Mouse (Mus musculus): ENCODE measurements at regions not wholly inside any gene's neighbourhood (a gene's known extent, or its start where the extent isn't known, plus 50 kb on each side); places are given as distances from the start of the nearest gene placed in this dataset.

DNA sequence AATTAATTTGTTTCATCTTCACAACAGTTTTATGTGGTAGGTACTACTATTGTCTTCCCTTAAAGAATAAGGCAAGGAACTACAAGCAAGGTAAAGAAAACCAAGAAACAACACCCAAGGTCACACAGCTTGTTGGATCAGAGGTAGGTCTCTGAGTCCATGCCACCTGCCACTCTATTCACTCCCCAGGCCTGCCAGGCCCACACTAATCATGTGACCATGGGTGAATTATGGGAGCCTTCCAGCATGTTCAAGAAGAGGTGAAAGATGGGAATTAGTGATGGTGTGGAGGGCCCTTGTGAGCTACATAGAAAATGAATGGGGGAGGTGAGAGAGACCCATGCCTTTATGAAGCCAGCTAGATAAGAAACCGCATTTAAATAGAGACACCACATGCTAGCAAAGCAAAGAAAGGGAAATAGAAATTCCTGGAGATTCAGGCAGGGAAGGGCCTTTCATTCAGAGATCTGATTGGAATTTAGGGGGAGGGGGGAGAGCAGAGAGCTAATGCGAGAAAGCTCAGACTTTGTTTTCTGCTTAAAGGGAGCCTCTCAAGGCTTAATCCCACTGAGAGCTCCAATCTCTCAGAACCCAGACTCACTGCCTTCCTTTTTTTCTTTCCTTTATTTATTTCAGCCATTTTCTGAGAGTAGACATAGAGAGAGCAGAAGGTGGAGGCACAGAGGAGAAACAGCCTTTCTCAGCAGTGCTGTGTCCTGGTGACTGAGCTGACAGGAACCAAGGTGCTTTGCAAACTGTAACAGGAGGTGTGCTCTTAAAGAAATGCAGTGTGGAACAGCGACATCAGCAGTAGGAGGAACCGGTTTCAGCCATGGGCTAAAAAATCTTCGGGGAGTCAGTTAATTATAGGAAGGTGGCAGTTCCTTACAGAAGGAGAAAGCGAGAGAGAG, 160.0 kb downstream of the Spata19 start:
- CTCF ChIA-PET, result no interaction called here

DNA sequence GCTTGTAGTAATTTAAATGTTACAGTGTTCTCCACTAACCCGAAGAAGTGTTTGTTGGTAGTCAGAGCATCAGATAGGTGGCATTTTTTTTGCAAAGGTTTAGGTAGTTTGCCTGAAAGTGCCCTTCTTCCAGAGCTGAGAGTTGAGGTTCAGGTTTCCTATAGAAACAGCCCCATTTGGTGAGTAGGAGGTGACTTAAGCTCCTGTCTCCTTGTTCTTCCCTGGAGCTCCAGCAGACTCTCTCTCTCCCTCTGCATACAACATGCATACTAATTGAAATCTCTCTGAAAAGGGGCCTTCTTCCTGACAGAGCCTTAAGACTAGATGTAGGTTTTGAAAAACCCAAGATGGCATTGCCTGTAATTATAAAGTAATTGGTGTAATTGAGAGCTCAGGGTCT, 161.3 kb downstream of the Spata19 start:
- CTCF ChIA-PET, result no interaction called here

DNA sequence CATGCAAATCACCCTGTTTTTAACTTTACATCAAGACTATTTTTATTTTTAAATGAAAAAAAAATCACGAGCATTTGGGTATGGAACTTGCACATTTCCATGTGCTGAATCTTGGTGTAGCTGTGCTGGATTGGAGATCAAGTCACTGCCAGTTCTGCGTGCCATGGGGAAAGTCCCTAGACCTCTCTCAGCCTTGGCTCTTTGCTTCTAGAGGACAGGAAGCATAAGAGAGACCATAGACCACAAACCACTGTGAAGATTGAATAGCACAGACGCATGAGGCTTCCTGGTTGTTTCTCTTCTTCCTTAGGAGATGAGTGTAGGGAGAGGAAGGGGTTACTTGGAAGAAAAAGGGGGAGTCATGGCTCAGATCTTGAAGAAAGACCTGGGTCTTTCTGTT, 161.7 kb downstream of the Spata19 start:
- CTCF ChIA-PET, result no interaction called here

DNA sequence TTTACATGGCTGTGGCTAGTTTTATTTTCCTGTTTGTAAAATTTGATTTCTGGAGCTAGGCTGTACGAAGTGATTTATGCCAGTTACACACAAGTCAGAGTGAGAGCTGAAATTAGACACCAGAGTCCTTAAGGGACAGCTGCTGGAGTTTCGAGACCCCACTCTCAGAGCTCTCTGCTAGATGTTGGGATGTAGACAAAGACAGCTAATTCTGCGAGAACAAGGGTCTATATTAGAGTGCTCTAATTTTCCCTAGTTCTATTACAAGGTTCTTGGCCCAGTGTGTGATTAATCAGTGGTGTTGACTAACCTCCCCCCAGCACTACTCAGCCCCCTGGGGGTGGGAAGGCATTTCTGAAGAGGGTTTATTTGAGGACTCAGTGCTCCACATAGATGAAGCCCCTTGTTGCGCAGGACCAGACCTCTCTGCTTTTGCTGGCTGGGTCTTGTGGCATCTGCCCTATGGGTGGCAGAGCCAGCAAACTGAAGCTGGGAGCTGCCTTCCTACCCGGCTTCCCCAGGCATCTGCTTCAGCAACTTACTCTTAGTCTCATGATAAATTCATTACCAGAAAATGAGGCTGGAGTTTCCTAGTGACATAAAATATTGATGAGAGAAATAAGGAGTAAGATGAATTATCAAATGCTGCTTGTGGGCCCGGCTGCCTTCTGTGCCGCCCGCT, 171.9 kb downstream of the Spata19 start:
- CTCF ChIA-PET, result no interaction called here

DNA sequence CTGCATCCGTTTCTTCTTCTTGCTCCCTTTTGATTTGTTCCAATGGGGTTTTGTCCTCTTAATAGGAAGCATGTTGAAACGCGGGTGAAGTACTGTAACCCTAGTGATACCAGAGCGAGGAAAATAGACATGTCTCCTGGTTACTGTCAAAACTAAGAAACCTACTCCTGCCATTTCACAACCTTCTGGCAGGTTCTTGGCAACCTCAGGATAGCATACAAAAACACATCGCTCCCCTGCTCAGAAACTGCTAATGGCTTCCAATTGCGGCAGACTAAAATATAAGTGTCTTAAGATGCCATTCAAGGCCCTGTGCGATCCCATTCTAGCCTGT, 172.4 kb downstream of the Spata19 start:
- CTCF ChIA-PET, result no interaction called here

DNA sequence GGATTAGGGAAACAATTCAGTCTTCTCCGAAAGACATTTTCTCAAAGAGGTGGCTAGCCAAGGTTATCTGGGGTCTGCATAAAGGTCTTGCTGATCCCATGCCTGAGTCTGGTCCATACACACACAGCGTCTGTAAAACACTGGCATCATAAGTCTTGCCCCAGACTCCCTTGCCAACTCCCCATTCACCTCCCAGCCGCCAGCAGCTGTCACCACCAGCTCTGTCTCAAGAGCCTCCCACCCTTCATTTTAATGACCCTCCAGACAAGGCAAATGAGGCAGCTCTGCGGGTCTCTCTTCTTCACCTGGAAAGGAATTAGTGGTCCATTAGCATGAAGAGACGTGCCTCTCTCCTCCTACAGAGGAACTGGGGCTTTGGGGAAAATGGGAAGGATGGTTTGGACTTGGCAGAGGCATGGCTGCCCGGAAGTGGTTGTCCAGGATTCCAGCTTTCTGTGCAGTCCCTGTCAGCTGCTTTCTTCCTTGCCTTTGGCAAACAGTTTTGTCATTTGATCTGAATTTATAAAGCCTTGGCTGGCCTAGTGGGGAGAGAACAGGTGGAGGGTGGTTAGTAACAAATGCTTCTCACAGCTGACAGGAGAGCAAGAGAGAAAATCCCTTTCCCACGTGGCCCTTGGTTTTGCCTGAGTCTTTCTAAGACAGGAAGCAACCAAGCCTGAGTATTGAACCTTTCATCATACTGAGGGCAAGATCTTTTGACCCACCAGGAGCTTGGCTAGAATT, 173.3 kb upstream of the Opcml start:
- CTCF ChIA-PET, result no interaction called here

DNA sequence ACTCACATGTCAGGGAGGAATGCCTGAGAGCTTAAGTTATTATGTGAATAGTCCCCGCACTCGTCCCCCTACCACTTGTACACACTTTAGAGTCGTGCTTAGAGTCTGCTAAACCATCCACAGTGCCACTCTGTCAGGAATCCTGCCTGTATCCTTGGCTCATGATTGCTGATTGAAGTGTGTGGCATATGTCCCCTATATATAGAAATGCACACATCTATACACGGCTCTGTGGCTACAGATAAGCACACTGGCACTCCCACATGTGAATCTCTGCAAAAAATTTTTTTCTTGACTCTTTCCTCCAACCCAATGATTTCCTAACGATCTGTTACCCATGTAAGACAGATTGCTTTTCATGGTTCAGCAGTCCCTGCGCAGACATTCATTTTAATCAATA, 155.7 kb upstream of the Opcml start:
- CTCF ChIA-PET, result no interaction called here

DNA sequence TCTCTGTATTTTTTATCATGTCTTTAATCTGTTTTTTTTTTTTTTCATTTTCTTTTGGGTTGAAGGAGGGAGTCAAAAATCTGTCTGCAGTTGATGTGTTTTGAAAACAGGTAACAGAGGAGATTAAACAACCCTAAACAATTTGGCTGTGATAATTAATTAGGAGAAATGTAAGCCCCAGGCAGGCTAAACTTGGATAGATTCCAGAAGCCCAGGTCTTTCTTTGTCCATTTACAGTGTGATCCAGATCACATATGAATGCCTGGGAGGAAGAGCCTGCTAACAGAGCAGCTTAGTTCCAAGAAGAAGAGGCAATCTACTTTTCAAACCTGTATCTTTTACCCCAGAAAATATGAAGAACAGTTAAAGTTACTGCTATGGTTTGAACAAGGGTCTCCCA, 150.0 kb upstream of the Opcml start:
- CTCF ChIA-PET, result no interaction called here

DNA sequence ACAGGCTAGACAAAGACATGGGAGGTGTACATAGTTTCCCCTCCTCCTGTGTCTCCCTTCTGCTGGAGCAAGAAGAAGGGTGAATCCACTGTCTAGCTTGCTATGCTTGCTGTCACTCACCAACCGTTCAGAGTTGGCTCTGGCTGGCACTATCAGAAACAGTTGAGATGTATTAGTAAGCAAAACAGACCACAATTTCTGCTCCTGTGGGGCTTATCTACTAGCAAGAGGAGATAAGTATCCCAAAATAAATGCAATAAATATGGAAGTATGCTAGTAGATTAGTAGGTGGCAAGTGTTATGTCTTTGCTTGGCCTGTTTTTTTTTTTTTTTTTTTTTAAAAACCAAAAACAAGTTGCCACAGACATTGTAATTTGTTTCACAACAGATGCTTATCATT, 147.3 kb upstream of the Opcml start:
- CTCF ChIA-PET, result no interaction called here

DNA sequence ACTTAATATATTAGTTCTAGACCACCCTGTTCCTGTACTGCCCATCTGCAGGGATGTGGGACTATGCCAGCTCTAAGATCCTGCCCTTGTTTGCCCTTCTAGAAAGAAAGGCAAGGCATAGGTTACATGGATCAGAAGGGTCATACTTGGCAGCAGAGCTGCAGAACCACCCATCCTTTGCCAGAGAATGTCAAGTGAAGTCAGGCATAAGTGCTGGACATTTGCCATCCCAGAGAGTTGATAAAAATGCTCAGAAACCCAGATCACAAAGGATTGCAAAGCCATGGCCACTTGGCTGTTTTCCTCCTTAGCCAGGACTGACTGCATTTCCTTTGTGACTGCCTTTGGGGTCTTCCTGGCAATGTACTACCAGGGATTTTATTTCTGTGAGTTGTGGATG, 146.7 kb upstream of the Opcml start:
- CTCF ChIA-PET, result no interaction called here

DNA sequence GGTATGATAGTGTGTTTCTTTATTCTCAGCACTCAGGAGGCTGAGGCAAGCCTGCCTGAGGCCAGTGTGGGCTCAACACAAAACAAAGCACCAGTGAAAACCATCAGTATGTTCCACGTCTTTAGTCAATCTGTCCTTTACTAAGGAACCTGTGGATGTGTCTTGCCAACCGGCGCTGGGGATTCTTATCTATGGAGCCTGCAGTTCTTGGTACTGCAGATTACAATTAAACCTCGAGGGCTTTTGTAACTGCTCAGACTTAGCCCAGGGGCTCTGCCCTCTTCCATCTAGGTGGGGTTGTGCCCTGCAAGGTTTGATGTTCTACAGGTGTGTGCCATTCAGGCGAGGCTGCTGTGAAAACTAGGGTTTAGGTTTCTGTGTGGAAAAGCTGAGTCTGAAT, 145.1 kb upstream of the Opcml start:
- CTCF ChIA-PET, result no interaction called here

DNA sequence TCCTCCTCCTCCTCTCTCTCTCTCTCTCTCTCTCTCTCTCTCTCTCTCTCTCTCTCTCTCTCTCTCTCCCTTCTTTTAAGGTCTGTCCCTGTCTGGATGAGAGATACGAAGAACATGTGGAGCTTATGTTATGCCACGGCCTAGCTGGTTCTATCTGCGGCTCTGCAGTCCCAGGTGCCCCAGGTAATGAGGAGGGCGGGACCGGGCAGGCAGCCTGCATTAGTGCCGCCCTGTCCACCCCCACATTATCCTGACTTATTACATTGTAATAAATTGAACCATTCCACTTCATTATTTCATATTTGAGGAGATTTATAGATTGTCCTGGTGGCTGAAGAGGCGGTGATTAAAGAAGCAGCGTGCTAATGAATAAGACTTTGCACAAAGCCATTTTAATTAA, 144.5 kb upstream of the Opcml start:
- CTCF ChIA-PET, result no interaction called here

DNA sequence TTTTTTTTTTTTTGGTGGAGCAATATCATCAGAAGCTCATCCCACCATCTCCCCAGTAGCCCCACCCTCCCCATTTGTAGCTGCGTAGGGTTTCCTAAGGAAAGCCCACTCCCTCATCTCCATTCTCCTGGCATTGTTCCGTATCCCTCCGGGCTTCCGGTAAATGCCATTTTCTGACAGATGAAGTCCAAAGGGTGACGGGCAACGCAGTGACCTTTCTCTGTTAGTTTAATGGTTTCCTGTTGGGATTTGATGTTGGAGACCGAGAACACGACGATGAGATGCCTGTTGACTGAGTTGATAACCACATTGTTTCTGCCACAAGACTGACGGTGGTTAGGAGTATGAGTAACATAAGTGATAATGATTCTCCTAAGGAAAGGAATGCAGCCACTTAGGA, 143.6 kb upstream of the Opcml start:
- CTCF ChIA-PET, result no interaction called here

DNA sequence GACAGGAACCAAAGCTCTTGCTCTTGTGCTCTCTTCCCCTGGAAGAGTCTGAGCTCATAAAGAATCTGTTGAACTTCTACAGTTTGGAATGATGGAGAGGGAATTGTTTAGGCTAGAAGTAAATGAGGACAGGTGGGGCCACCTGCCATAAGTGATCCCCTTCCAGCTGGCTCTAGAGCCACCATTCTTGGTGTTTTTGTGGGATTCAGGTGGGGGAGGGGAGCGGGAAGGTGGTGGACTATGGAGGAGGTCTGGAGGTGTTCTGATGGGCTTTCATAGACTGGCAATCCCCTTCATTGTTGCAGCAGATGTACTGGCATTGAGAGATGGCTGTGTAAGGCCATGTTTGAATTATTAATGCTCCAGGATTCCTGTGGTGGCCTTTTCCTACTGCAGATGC, 132.6 kb upstream of the Opcml start:
- CTCF ChIA-PET, result no interaction called here

DNA sequence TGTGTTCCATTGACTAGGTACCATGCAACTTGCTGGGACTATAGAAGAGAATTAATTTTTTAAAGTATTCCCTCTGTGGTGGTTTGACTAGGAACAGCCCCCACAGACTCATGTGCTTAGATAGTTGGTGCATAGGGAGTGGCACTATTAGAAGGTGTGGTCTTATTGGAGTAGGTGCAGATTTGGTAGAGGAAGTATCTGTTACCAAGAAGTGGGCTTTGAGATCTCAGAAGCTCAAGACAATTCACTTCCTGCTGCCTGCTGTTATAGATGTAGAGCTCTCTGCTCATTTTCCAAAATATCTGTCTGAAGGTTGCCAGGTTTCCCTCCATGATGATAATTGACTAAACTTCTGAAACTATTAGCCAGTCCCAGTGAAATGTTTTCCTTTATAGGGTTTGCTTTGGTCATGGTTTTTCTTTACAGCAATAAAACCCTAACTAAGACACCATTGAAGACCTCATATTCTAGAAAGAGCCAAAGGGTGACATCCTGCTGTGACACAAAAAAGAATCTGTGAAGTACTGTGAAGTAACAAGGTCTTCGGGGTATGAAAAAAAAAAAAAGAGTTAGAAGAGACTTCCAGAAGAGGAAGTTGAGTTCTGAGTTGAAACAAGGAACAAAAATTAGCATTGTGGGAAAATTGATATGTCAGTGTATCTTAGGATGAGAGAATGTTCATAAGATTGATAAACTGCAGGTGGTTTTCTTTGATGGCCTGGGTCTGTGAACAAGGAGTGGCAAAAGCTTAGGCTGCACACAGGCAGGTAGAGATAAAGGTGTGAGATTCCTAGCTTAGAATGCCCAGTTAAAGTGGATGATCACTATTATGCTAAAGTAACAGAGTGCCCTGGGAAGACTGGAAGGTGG, 128.9 kb upstream of the Opcml start:
- CTCF ChIA-PET, result no interaction called here

DNA sequence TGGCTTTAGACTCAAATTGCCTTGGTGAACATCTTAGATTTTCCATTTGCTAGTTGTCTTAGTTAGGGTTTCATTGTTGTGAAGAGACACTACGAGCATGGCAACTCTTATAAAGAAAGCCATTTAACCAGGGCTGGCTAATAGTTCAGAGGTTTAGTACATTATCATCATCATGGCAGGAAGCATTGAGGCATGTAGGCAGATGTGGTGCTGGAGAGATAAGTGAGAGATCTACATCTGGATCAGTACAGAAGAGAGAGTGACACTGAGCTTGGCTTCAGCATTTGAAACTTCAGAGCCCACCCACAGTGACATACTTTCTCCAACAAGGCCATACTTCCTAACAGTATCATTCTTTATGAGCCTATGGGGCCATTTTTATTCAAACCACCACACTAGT, 127.3 kb upstream of the Opcml start:
- CTCF ChIA-PET, result no interaction called here

DNA sequence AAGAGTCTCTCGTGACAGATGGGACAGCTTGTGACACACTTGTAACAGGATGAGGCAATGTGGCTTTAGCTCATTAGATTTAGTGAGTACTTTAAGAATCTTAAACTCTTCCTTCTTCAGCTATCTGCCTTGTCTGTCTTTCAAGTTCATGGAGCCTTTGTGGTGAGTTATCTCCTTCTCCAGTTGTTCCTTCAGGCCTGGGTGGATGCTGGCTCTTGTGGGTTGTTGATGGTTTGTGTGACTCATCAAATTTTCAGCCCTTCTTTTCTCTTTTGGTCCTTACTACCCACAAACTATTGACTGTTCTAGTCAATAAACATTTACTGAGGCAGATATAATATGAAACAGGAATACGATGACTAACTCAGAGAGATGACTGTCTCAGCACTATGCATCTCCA, 124.9 kb upstream of the Opcml start:
- CTCF ChIA-PET, result no interaction called here

DNA sequence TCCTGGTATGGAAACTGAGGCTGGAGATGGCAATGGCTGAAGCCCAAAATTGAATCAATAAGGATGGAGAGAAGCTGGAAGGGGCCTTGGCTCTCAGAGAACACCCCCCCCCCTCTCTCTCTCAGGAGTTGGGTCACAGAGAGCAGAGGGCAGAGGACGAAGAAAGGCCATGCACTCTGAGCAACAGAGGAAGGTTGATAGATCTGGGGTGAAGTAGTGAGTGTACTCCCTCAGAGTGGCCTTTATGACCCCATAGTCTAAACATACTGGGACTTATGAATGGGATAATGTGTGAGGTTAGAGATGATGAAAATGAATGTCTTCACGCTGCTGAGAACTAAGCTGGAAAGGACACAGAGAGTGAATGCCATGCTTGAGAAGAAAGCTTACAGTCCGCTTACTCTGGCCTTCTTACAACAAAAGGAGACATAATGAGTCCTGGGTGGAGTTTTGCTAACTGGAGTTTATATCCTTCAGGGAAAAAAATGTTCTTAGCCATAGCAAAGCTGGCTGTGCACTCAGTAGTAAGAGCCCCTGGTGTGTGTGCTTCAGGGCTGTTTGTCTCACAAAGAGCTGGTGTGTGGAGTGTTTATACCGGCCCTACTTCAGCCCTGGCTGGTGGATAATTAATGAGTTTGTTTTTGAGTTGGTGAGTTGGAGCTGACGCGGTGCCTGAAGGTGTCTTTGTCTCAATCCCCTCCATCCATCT, 120.4 kb upstream of the Opcml start:
- CTCF ChIA-PET, result no interaction called here

DNA sequence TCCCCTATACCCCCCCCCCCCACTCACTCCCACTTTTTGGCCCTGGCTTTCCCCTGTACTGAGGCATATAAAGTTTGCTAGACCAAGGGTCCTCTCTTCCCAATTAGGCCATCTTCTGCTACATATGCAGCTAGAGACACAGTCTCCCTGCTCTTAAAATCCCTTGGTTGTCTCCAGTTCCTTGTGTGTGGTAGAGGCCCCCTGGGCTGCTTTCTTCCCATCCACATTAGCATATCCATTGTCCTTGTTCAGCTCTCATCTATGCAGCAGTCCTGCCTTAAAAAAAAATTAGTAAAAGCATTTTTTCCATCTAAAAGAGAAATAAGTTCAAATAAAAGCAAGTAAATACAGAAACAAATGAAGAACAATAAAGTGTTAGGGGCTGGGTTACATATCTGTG, 105.2 kb upstream of the Opcml start:
- CTCF ChIA-PET, result interaction anchor here (0.6 kb wide), 1 partner anchor 284 kb away, joined by 7 read pairs; no protein-coding TSS in a partner anchor

DNA sequence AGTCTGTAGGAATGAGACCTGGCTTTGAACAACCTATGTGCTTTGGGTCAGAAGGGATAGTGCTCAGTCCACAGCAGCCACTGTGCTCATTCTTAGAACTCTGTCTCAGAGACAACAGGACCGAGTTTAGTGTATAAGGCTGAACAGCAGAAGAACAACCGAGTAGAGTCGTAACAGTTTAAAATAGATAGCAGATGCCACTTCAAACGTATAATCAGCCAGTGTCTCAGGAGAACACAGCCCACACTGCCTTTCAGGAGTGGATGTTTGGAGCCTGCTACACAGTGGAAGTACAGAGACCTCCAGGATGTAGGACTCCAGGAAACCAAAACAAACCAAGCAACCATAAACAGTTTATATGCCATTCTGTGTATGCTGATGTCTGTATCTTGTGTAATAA, 99.0 kb upstream of the Opcml start:
- CTCF ChIA-PET, result no interaction called here

DNA sequence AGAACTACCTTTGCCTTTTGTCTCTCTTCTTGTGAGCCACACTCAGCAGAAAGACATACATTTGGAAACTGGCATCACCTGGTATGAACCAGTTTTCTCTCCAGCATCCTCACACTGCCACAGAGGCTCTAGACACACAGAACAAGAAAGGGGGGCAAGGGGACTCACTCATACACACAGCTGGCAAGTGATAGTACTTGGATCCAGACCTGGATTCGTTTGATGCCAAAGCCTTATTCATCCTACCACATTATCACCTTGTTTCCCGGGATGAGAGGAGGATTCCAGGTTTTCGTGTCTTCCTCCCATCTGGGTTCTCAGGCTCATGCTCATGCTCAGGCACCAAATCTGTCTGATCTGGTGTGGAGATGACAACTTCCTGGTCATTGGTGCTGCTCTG, 97.8 kb upstream of the Opcml start:
- CTCF ChIA-PET, result no interaction called here

All from spleen, embryonic (tissue).